Mouse (Mus musculus): ENCODE results near the gene Ggt6.

The Ggt6 gene

GRCm38 (mm10) chr11:72434963-72435693 lies at the start of gene Ggt6:
Ggt6 (plus strand) TSS chr11:72435526.
- no peak for DNase-seq (ENCODE audit: low spot score)

GRCm38 (mm10) chr11:72388113-72388529 lies 47.2 kb upstream of the Ggt6 start:
- no peak for DNase-seq (ENCODE audit: low spot score)

GRCm38 (mm10) chr11:72389407-72390142 lies 45.8 kb upstream of the Ggt6 start:
- no peak for DNase-seq (ENCODE audit: low spot score)

- no peak for DNase-seq (ENCODE audit: low spot score)
These were observed 44.1 kb upstream of the Ggt6 start for GRCm38 (mm10) chr11:72391181-72391580.

GRCm38 (mm10) chr11:72393243-72393642 lies 42.1 kb upstream of the Ggt6 start:
- no peak for DNase-seq (ENCODE audit: low spot score)

- no peak for DNase-seq (ENCODE audit: low spot score)
These were observed 41.7 kb upstream of the Ggt6 start for GRCm38 (mm10) chr11:72393669-72394068.

GRCm38 (mm10) chr11:72394694-72395093 lies 40.6 kb upstream of the Ggt6 start:
- DNase-seq (ENCODE audit: low spot score): no peak

GRCm38 (mm10) chr11:72395652-72396051 lies 39.7 kb upstream of the Ggt6 start:
- DNase-seq (ENCODE audit: low spot score): no peak

GRCm38 (mm10) chr11:72396621-72397020 lies 38.7 kb upstream of the Ggt6 start:
- no peak for DNase-seq (ENCODE audit: low spot score)

- no peak for DNase-seq (ENCODE audit: low spot score)
These were observed 38.3 kb upstream of the Ggt6 start for GRCm38 (mm10) chr11:72397072-72397471.

- no peak for DNase-seq (ENCODE audit: low spot score)
These were observed 37.4 kb upstream of the Ggt6 start for GRCm38 (mm10) chr11:72397811-72398525.

GRCm38 (mm10) chr11:72401068-72401467 lies 34.3 kb upstream of the Ggt6 start:
- no peak for DNase-seq (ENCODE audit: low spot score)

GRCm38 (mm10) chr11:72402017-72402416 lies 33.3 kb upstream of the Ggt6 start:
- no peak for DNase-seq (ENCODE audit: low spot score)

- no peak for DNase-seq (ENCODE audit: low spot score)
These were observed 32.4 kb upstream of the Ggt6 start for GRCm38 (mm10) chr11:72402969-72403368.

- DNase-seq (ENCODE audit: low spot score): no peak
These were observed 29.8 kb upstream of the Ggt6 start for GRCm38 (mm10) chr11:72405532-72405931.

- DNase-seq (ENCODE audit: low spot score): no peak
These were observed 29.1 kb upstream of the Ggt6 start for GRCm38 (mm10) chr11:72406079-72406675.

GRCm38 (mm10) chr11:72407081-72407480 lies 28.2 kb upstream of the Ggt6 start:
- DNase-seq (ENCODE audit: low spot score): no peak

- no peak for DNase-seq (ENCODE audit: low spot score)
These were observed 27.8 kb upstream of the Ggt6 start for GRCm38 (mm10) chr11:72407574-72407973.

GRCm38 (mm10) chr11:72408451-72409170 lies 26.7 kb upstream of the Ggt6 start:
- no peak for DNase-seq (ENCODE audit: low spot score)

- DNase-seq (ENCODE audit: low spot score): no peak
These were observed 25.5 kb upstream of the Ggt6 start for GRCm38 (mm10) chr11:72409649-72410385.

- DNase-seq (ENCODE audit: low spot score): no peak
These were observed 24.7 kb upstream of the Ggt6 start for GRCm38 (mm10) chr11:72410521-72411092.

Measured in c-Kit-positive CD71-positive TER-119-positive erythroid progenitor cells, embryonic 14.5 days (primary cell).